Mouse (Mus musculus) erythroblast, embryonic 14.5 days (primary cell): ENCODE measurements around the gene Irf2.

Experiments
- GATA1 ChIP-seq: IDR thresholded peaks from 2 replicates; pipeline ENCODE4 v1.6.1; 2012; ENCODE audit warnings: low read length, inconsistent platforms, mixed read lengths
- TAL1 ChIP-seq: IDR thresholded peaks from 3 replicates; pipeline ENCODE4 v1.6.1; 2012; ENCODE audit warnings: low read length, inconsistent platforms, mixed read lengths

- no peak for TF ChIP-seq GATA1
- TF ChIP-seq TAL1 = no peak
Observed at GRCm38 (mm10) chr8:46848931-46849330, 109.4 kb downstream of the Irf2 start.
